Mouse (Mus musculus): ENCODE data around the gene Syt11. TPM values are rescaled to one million over a fixed set of nuclear protein-coding genes. Genes with fewer than 3 reads are reported as not detected.
"Not testable (repeated sequence)": the region's sequence is repeated elsewhere in the genome, so short reads cannot be mapped to it uniquely, and the experiment has no call there.

Syt11 gene
- polyA plus RNA-seq (2015; fragmentation: Nextera tagmentation; extraction: Ambion mirVana) = 8.8 and 9.1 TPM in 2 replicates

- Histone ChIP-seq H3K27ac (0 out of 2 replicates have a peak within 1 kb of the TSS, but pooled peaks have one; percentile 50), H3K4me3 (replicated peaks; ENCODE audit: low read depth, low read length) (peak within 1 kb of the TSS; percentile 29), H3K4me2 (ENCODE audit: low read length) (peak within 1 kb of the TSS; percentile 38)
- peak; percentile 28 for DNase-seq (ENCODE audit: low spot score)
- not testable (repeated sequence) for H3K9me3 ChIP-seq (replicated peaks; ENCODE audit: low read length); H3K27me3 ChIP-seq (ENCODE audit: insufficient read depth, low read length); H3K9ac ChIP-seq (ENCODE audit: low read depth, low read length); H3K36me3 ChIP-seq (ENCODE audit: insufficient read depth, low read length); H3K4me1 ChIP-seq (replicated peaks; ENCODE audit: insufficient read depth, low read length)
- 6% methylated on average over 25 of the region's 51 CpGs for WGBS
- ATAC-seq (replicated peaks; ENCODE audit: low FRiP score, low read depth) = peak; percentile 73
Measured at GRCm38 (mm10) chr3:88774939-88775841, at the start of gene Syt11. TSS of gene Syt11 (minus strand) at chr3:88775164.

- Histone ChIP-seq H3K4me1 (replicated peaks; ENCODE audit: insufficient read depth, low read length) (no peaks in the 10 kb centered on the region), H3K27me3 (ENCODE audit: insufficient read depth, low read length) (no peaks in the 10 kb centered on the region), H3K36me3 (ENCODE audit: insufficient read depth, low read length) (0 out of 2 replicates have a peak, but pooled peaks cover 3% of the 10 kb centered on the region), H3K4me2 (ENCODE audit: low read length) (no peak overlapping the region), H3K9me3 (replicated peaks; ENCODE audit: low read length) (no peaks in the 10 kb centered on the region), H3K4me3 (replicated peaks; ENCODE audit: low read depth, low read length) (no peak overlapping the region), H3K27ac (no peak overlapping the region), H3K9ac (ENCODE audit: low read depth, low read length) (no peak overlapping the region)
- DNase-seq (ENCODE audit: low spot score) (no peak), ATAC-seq (replicated peaks; ENCODE audit: low FRiP score, low read depth) (no peak)
- WGBS = 83% methylated on average over 5 of the region's 5 CpGs
- TF ChIP-seq CTCF (IDR thresholded peaks at IDR 0.05; ENCODE audit: low read depth) = no peak
Measured at GRCm38 (mm10) chr3:88803910-88804540, 29.1 kb upstream of the Syt11 start.

- not testable (repeated sequence) for H3K9me3 ChIP-seq (replicated peaks; ENCODE audit: low read length); H3K36me3 ChIP-seq (ENCODE audit: insufficient read depth, low read length); ATAC-seq (replicated peaks; ENCODE audit: low FRiP score, low read depth); H3K4me3 ChIP-seq (replicated peaks; ENCODE audit: low read depth, low read length); H3K27me3 ChIP-seq (ENCODE audit: insufficient read depth, low read length); H3K9ac ChIP-seq (ENCODE audit: low read depth, low read length); H3K4me1 ChIP-seq (replicated peaks; ENCODE audit: insufficient read depth, low read length); DNase-seq (ENCODE audit: low spot score); H3K27ac ChIP-seq; H3K4me2 ChIP-seq (ENCODE audit: low read length)
- WGBS = 86% methylated on average over 6 of the region's 6 CpGs
Measured at GRCm38 (mm10) chr3:88797507-88797906, 22.5 kb upstream of the Syt11 start.

GRCm38 (mm10) chr3:88788033-88788432 is 13.1 kb upstream of the Syt11 start:
- not testable (repeated sequence) for H3K27me3 ChIP-seq (ENCODE audit: insufficient read depth, low read length); H3K36me3 ChIP-seq (ENCODE audit: insufficient read depth, low read length); H3K27ac ChIP-seq; H3K9me3 ChIP-seq (replicated peaks; ENCODE audit: low read length); H3K4me2 ChIP-seq (ENCODE audit: low read length); DNase-seq (ENCODE audit: low spot score); H3K9ac ChIP-seq (ENCODE audit: low read depth, low read length); H3K4me1 ChIP-seq (replicated peaks; ENCODE audit: insufficient read depth, low read length); ATAC-seq (replicated peaks; ENCODE audit: low FRiP score, low read depth); H3K4me3 ChIP-seq (replicated peaks; ENCODE audit: low read depth, low read length)
- 100% methylated on average over 1 of the region's 4 CpGs for WGBS

- H3K9ac ChIP-seq (ENCODE audit: low read depth, low read length); ATAC-seq (replicated peaks; ENCODE audit: low FRiP score, low read depth); H3K4me3 ChIP-seq (replicated peaks; ENCODE audit: low read depth, low read length); DNase-seq (ENCODE audit: low spot score); H3K27me3 ChIP-seq (ENCODE audit: insufficient read depth, low read length); H3K27ac ChIP-seq; H3K4me2 ChIP-seq (ENCODE audit: low read length); H3K36me3 ChIP-seq (ENCODE audit: insufficient read depth, low read length); H3K4me1 ChIP-seq (replicated peaks; ENCODE audit: insufficient read depth, low read length); H3K9me3 ChIP-seq (replicated peaks; ENCODE audit: low read length): not testable (repeated sequence)
- WGBS = no CpG with 5 or more reads among the region's 8 CpGs
Measured at GRCm38 (mm10) chr3:88786805-88787204, 11.8 kb upstream of the Syt11 start.

GRCm38 (mm10) chr3:88786323-88786722 is 11.4 kb upstream of the Syt11 start:
- H3K4me2 ChIP-seq (ENCODE audit: low read length); H3K27me3 ChIP-seq (ENCODE audit: insufficient read depth, low read length); ATAC-seq (replicated peaks; ENCODE audit: low FRiP score, low read depth); H3K9me3 ChIP-seq (replicated peaks; ENCODE audit: low read length); H3K36me3 ChIP-seq (ENCODE audit: insufficient read depth, low read length); H3K4me3 ChIP-seq (replicated peaks; ENCODE audit: low read depth, low read length); H3K4me1 ChIP-seq (replicated peaks; ENCODE audit: insufficient read depth, low read length); DNase-seq (ENCODE audit: low spot score); H3K27ac ChIP-seq; H3K9ac ChIP-seq (ENCODE audit: low read depth, low read length): not testable (repeated sequence)
- WGBS = 80% methylated on average over 1 of the region's 4 CpGs

All from kidney, postnatal 0 days (tissue).